ENCODE assay signal across 10 mouse cellular contexts in the genomic region with DNA sequence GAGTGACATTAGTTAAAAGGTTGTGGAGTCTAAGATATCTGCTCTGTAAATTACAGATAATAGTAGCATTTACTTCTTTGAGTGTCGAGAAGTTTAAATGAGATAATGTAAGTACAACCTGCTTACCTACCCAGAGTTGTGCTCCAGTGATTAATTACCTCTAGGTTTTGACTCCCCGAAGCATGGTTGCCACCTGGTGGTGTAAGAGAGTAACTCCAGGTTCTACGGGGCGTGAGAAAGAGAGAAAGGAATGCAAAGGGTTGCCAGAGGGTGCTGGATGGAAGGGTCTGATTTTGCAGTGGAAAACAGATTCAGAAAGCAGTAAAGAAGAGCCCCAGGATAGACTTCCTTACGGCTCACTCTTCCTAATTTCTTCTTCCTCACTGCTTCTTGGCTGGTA.
DNase-seq lines count a peak whose midpoint lies in the region; ATAC-seq and TF ChIP-seq lines count a peak whose summit lies in the region.
"Had no signal": no experiment of that assay in that cellular context is flagged by ENCODE, and none has a peak within 500 bp of the region (broad histone marks: within the 10 kb centered on the region; RNA-seq: fewer than 3 reads in every experiment).

No protein-coding gene starts in this region.

- H3K27me3 ChIP-seq in hindbrain, embryonic 10.5 days (ENCODE audit: insufficient read depth, poor library complexity, severe bottlenecking), result no peaks in the 10 kb centered on the region
- H3K27me3 ChIP-seq in hindbrain, embryonic 12.5 days, result no peaks in the 10 kb centered on the region
- no peaks in the 10 kb centered on the region for H3K27me3 ChIP-seq in splenic B cell, adult 2 months (ENCODE audit: control insufficient read depth, insufficient read depth, low read length, poor library complexity, severe bottlenecking)
- H3K27me3 ChIP-seq: embryonic facial prominence, embryonic 13.5 days; liver, embryonic 13.5 days had no signal

- peak; percentile 25 for DNase-seq in hindbrain, embryonic 10.5 days (ENCODE audit: low spot score)
- DNase-seq in 3T3-L1 (ENCODE audit: low read depth, low spot score) (peak; percentile 39), ES-CJ7 (ENCODE audit: low read depth, low spot score) (peak; percentile 58)
- DNase-seq in embryo, embryonic 11 days, result peak; percentile 66
- DNase-seq in layer of hippocampus, adult 2 months (ENCODE audit: low spot score in 2 of 2), result peak; percentile 60 to 69
- peak; percentile 51 for DNase-seq in splenic B cell, adult 2 months (ENCODE audit: low read depth, low spot score)
- DNase-seq in thymus, adult 18-20 months, result no peak
- DNase-seq: liver, embryonic 13.5 days had no signal

- TF ChIP-seq CTCF in layer of hippocampus, adult 2 months (conservative IDR thresholded peaks at IDR 0.05), result peak; percentile 90

- H3K4me3 ChIP-seq in hindbrain, embryonic 10.5 days, result no peak overlapping the region
- H3K4me3 ChIP-seq in hindbrain, embryonic 12.5 days, result no peak overlapping the region
- H3K4me3 ChIP-seq in layer of hippocampus, adult 2 months, result no peak overlapping the region
- H3K4me3 ChIP-seq: embryonic facial prominence, embryonic 13.5 days; liver, embryonic 13.5 days had no signal

- no peak overlapping the region for H3K4me2 ChIP-seq in hindbrain, embryonic 12.5 days (replicated peaks)
- H3K4me2 ChIP-seq: embryonic facial prominence, embryonic 13.5 days; liver, embryonic 13.5 days had no signal

- no peak overlapping the region for H3K9ac ChIP-seq in hindbrain, embryonic 12.5 days
- H3K9ac ChIP-seq: embryonic facial prominence, embryonic 13.5 days; liver, embryonic 13.5 days had no signal

- H3K27ac ChIP-seq in hindbrain, embryonic 10.5 days, result no peak overlapping the region
- H3K27ac ChIP-seq in hindbrain, embryonic 12.5 days, result no peak overlapping the region
- H3K27ac ChIP-seq in layer of hippocampus, adult 2 months, result no peak overlapping the region
- H3K27ac ChIP-seq: embryonic facial prominence, embryonic 13.5 days; liver, embryonic 13.5 days had no signal

- no peaks in the 10 kb centered on the region for H3K9me3 ChIP-seq in hindbrain, embryonic 10.5 days
- no peaks in the 10 kb centered on the region for H3K9me3 ChIP-seq in hindbrain, embryonic 12.5 days (replicated peaks)
- H3K9me3 ChIP-seq: embryonic facial prominence, embryonic 13.5 days; liver, embryonic 13.5 days had no signal

- 36% methylated on average over 5 of the region's 5 CpGs for WGBS in hindbrain, embryonic 10.5 days
- WGBS in hindbrain, embryonic 12.5 days, result 32% methylated on average over 5 of the region's 5 CpGs

- H3K36me3 ChIP-seq in hindbrain, embryonic 10.5 days, result no peaks in the 10 kb centered on the region
- no peaks in the 10 kb centered on the region for H3K36me3 ChIP-seq in hindbrain, embryonic 12.5 days
- no peaks in the 10 kb centered on the region for H3K36me3 ChIP-seq in splenic B cell, adult 2 months (ENCODE audit: control insufficient read depth, insufficient read depth, low read length, poor library complexity, severe bottlenecking)
- H3K36me3 ChIP-seq: embryonic facial prominence, embryonic 13.5 days; liver, embryonic 13.5 days had no signal

- no peak for ATAC-seq in hindbrain, embryonic 12.5 days (ENCODE audit: low FRiP score)

- no peaks in the 10 kb centered on the region for H3K4me1 ChIP-seq in hindbrain, embryonic 10.5 days (replicated peaks)
- no peaks in the 10 kb centered on the region for H3K4me1 ChIP-seq in hindbrain, embryonic 12.5 days
- H3K4me1 ChIP-seq: embryonic facial prominence, embryonic 13.5 days; liver, embryonic 13.5 days had no signal

Comparison
In these comparisons a context has a peak if more than half of its experiments do, and no peak if none do; other contexts are left out.
1. DNase-seq: peak in hindbrain, embryonic 10.5 days (single experiment), 3T3-L1 (single experiment), ES-CJ7 (single experiment), embryo, embryonic 11 days (single experiment), layer of hippocampus, adult 2 months (2 of 2) and splenic B cell, adult 2 months (single experiment); none in thymus, adult 18-20 months (0 of 2).